ENCODE assay signal across 15 mouse cellular contexts in genomic region chr4:131293560-131293959, GRCm38 (mm10).
"Had no signal": no experiment of that assay in that cellular context is flagged by ENCODE, and none has a peak within 500 bp of the region (broad histone marks: within the 10 kb centered on the region; RNA-seq: fewer than 3 reads in every experiment).

No protein-coding gene starts in this region.

- DNase-seq: kidney, adult 2 months; kidney, postnatal 25 days; left cerebral cortex, postnatal 4 days; lung, embryonic 14.5 days; lung, postnatal 10 days; right cerebral cortex, postnatal 25 days; thymus, postnatal 36 days had no signal

- H3K9me3 ChIP-seq: liver, embryonic 15.5 days; megakaryocyte, embryonic 14.5 days; midbrain, embryonic 12.5 days; neural tube, embryonic 13.5 days had no signal

- H3K4me2 ChIP-seq: liver, embryonic 11.5 days; liver, embryonic 15.5 days; lung, embryonic 14.5 days; midbrain, embryonic 12.5 days; neural tube, embryonic 13.5 days had no signal

- H3K9ac ChIP-seq: liver, embryonic 15.5 days; lung, embryonic 14.5 days; midbrain, embryonic 12.5 days; neural tube, embryonic 13.5 days had no signal

- ATAC-seq: intestine, embryonic 16.5 days; midbrain, embryonic 16.5 days had no signal

- H3K27me3 ChIP-seq: liver, embryonic 15.5 days; midbrain, embryonic 12.5 days; neural tube, embryonic 13.5 days had no signal

- H3K36me3 ChIP-seq: liver, embryonic 15.5 days; midbrain, embryonic 12.5 days; neural tube, embryonic 13.5 days had no signal

- H3K4me1 ChIP-seq: liver, embryonic 15.5 days; megakaryocyte, embryonic 14.5 days; midbrain, embryonic 12.5 days had no signal

- H3K4me3 ChIP-seq: liver, embryonic 15.5 days; megakaryocyte, embryonic 14.5 days; midbrain, embryonic 12.5 days; neural tube, embryonic 13.5 days had no signal

- H3K27ac ChIP-seq: liver, embryonic 15.5 days; macrophage; midbrain, embryonic 12.5 days; neural tube, embryonic 13.5 days had no signal
